Mouse (Mus musculus): ENCODE measurements around the gene Washc3.

The Washc3 gene

DNA sequence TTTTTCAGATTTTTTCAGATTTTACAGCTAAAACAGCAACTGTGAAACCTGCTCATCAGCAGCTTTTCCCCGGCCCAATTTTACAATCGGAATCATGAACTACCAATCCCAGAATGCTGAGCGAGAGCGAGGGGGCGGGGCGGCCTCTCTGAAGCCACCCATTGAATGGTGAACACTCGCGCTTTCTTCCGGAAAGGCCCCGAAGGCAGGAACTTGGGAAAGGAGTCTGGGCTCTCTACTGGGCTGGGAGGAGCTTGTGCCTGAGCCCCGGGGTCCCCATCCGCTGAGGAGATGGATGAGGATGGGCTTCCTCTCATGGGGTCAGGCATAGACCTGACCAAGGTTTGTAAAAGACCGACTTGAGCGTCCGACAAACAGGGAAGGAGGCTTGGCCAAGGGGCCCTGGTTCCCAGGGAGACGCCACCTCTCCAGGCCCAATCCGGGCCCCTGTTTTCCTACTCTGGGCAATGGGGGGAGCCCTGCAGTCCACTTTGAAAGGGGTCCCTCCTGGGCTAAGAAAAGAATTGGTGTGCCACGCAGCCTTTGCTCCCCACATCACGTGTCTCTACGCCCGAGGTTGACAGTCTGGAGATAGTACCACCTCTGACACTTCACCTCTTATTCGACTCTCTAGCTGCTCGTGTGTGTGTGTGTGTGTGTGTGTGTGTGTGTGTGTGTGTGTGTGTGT lies at the start of gene Washc3:
Gene Washc3 (plus strand): TSS at position 143 of the 688 bp plus-strand sequence.
- ATAC-seq (ENCODE audit: low TSS enrichment), result peak; percentile 100

DNA sequence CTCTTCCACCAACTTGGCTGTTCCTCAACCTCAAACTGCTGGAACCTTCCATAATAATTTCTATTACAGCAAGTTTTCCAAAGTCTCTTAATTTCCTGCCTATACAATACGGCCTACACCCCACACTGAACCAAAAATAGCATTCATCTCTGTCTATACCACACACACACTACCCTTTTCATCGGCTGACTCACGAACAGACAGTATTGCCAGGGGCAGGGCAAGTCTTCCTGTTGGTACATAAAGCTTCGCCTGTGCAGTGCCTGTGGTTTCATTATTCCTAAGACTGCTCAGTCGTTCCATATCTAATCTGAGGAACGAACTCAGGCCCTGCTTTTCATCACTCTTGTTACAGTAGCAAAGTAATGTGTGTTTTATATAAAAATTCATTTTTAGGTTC lies 49.2 kb upstream of the Washc3 start:
- ATAC-seq (ENCODE audit: low TSS enrichment), result peak; percentile 66

DNA sequence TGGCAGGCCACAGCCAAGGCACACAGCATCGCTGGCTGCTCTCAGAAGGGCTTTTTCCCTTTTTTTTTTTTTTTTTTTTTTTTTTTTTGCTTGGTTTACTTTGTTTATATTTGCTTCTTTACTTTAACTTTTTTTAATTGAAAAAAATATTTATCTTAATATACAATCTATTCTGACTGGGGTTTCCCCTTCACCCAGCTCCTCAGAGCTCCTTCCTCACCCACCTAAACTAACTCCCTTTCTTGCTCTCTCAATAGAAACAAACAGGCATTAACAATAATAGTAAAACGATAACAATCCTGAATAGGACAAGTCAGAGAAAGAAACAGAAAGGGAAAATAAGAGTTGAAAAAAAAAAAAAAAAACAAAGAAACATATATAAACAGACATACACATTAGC lies 38.8 kb upstream of the Washc3 start:
- ATAC-seq (ENCODE audit: low TSS enrichment), result no peak

DNA sequence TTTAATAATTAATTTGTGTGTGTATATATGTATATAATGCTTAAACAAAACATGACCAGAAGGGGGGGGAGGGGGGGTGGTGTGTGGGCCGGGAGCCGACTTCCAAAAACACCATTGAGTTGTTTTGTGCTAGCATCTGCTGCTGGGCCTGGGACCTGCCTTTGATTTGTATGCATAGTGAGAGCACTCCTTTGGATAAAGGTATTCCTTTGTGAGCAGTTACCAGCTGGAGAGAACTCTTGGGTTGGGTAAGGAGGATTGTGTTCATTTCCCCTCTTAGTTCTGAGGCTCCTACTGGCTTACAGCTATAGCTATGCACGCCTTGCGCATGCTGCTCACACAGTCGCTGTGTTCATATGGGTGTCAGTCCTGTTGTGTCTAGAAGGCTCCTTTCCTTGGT lies 38.2 kb upstream of the Washc3 start:
- no peak for ATAC-seq (ENCODE audit: low TSS enrichment)

DNA sequence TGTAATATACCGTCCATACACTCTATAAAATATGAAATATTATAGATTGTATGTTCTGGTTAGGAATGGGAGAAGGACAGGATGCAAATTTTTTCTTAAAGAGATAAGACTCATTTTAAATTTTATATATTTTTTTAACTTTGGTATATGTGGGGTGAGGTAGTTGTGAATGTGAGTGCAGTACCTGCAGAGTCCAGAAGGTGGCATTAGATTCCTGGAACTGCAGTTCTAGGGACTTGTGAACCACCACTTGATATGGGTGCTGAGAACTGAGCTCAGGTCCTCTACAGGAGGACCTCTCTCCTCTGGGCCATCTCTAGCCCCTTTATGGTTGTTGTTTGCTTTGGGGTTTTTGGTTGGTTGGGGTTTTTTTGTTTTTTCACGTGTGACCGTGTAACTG lies 34.7 kb upstream of the Washc3 start:
- no peak for ATAC-seq (ENCODE audit: low TSS enrichment)

DNA sequence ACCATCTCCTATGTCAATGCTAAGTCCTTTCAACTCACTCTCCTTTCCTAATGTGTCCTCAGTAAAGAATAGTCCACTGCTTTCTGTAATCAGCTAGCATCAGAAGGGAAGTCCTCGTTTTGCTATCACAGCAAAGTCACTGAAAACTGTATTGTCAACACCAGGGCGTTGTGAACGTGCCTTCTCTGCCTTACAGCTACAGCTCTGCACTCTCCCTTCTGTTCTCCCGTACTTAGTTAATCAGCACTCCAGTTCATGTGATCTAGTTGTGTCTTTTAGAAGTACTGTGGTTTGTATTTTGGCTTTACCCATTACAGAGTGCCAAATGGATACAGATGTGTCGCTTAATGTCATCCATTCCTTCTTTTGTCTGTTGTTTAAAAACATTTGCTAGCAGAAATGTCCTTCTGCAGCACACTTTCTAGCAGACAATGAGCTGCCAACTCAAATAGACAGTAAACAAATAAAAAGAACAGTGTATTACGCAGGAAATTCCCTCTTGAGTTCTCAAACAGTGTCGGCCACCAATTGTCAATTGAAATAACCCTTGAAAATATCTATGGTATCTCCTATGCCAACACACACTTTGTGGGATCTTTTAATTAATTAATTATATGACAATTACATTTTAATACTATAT lies 33.3 kb upstream of the Washc3 start:
- no peak for ATAC-seq (ENCODE audit: low TSS enrichment)

DNA sequence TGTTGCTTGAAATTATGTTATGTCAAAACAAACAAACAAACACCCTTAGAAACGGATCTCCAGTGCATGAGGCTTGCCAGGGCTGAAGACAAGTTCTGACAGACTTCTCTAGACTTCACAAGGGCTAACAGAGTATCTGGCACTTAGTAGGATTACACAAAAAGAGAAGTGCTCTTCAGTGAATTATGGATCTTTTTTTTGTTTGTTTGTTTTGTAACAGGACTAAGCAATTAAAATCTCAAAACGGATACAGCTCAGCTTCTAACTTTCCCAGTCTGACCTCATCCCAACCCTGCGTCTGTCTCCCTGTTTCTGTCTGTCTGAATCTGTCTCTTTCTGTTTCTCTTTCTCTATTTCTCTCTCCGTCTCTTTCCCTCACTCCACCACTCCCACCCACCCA lies 352 bp upstream of the Washc3 start:
- 0 out of 2 replicates have a peak, but pooled peaks have one; percentile 9 for ATAC-seq (ENCODE audit: low TSS enrichment)

DNA sequence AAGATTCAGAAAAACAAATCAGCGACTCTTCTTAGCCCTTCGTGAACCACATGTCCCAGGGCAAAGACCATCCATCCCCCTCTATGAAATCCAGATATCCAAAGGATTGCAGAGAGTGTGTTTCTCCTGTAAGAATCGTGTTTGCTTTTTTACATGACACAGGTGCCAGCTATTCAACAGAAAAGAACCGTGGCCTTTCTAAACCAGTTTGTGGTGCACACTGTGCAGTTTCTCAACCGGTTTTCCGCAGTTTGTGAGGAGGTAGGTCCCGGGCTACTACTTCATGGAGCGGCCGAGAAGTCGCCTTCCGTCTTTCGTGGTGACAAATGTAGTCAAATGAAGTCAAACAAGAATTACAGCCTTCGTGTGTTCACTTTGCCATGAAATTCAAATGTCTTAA lies 757 bp downstream of the Washc3 start:
- peak; percentile 4; the same call in 1 of the 2 replicates for ATAC-seq (ENCODE audit: low TSS enrichment)

DNA sequence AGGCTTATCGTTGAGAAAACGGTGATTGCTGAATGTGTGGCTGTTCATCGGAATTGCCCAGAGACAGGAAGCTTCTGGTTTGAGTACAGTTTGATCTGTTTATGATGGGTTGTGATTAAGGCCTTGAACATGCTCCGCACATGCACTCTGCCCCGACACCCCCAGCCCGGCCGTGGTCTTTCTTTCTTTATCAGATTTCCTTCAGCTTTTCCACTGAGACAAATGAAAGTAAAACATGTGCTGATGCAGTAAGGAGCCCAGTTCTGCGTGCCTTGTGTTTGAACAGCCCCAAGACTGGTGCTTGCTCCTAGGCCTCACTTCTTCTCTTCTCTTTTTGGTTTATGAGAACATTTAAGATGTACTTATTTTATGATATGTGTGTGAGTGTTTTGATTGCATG lies 1.7 kb downstream of the Washc3 start:
- ATAC-seq (ENCODE audit: low TSS enrichment), result no peak

DNA sequence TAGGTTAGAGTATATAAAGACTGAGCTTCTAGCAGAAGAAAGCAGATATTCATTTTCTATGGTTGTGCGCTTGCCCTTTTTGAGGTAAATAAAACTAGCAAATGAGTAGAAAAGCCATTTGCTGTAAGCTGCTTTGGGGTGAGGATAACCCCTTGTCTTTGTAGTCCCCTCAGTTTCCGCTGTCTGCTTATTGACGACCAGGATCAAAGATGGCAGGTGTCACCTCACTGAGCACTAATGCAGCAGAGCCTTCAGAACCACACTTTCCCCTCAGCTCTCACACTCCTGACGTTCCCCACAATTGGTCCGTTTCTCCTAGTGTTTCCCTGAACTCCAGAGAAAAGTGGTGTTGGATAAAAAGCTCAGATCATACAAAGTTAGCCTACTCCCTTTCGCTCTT lies 2.3 kb downstream of the Washc3 start:
- no peak for ATAC-seq (ENCODE audit: low TSS enrichment)

DNA sequence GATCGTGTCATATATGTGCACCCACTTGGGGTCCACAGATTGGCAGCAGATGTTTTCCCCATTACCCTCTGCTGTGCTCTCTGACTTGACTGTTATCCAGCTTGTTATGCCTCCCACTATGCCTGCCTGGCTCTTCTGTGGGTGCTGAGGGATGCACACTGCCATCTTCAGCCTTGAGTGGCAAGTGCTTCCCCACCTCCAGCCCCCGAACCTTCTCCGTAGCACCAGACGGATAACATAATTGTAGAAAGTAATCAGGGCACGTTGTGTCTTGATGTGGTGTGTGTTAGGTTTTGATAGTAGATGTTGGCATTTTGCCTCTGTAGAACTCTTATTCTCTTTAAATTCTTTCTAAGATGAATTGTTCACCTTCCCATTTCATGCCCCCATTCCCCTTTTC lies 11.8 kb downstream of the Washc3 start:
- ATAC-seq (ENCODE audit: low TSS enrichment), result no peak

DNA sequence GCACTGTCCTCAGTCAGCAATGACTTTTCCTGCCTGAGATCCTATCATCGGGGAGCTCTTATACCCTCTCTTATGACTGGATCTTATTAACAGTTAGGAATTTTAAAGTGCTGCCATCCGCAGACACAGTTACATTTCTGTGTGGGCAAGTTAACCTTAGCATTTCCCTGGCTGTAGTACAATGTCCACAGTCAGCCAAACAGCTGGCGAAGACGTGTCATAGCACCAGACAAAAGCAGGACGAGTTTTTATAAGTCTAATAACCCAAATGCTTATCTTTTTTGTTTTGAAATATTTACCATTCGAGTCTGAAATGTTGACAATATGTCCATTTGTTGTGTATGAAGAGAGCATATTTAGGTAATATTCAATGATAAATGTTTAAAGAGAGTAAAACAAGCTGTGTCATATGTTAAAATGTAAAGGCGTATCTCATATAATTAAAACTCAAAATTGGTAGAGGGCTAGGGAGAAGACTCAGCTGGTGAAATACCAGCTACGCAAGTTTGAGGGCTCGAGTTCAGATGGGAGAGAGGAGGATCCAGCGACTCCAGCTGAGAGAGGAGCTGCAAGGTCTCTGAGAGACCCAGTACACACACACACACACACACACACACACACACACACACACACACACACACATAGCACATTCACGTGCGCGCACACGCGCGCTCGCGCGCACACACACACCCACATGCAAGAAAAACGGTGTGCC lies 14.1 kb downstream of the Washc3 start:
- ATAC-seq (ENCODE audit: low TSS enrichment), result no peak

DNA sequence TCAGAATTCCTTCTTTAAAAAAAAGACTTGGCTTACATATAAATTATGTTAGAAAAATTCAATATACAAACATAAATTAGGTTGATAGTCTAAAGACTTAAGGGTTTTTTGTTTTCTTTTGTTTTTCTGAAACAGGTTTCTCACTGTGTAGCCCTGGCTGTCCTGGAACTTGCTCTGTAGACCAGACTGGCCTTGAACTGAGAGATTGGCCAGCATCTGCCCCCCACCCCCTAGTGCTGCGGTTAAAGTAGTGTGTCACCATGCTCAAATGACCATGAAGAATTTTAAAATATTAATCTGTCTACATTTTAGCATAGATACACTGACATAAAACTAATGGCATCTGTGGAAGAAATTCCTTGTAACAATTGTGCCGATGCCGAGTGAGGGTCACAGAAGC lies 17.3 kb downstream of the Washc3 start:
- ATAC-seq (ENCODE audit: low TSS enrichment), result no peak

DNA sequence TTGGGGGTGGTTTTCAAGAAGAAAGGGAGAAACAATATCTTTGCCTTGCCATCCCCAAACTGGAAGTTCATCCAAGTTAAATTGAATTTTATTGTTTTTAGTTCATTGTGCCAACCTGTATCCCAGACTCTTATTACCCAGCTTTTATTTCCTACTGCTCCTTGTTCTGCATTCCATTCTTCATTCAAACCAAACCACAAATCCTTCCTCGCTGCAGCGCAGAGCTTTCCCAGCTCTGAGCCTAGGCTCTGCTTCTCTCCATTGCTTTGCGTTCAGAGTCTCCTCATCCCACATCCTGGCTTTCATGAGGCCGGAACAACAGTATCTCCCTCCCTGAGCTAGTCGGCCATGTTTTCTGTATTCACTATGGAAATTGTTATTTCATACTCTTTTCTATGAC lies 20.8 kb downstream of the Washc3 start:
- no peak for ATAC-seq (ENCODE audit: low TSS enrichment)

DNA sequence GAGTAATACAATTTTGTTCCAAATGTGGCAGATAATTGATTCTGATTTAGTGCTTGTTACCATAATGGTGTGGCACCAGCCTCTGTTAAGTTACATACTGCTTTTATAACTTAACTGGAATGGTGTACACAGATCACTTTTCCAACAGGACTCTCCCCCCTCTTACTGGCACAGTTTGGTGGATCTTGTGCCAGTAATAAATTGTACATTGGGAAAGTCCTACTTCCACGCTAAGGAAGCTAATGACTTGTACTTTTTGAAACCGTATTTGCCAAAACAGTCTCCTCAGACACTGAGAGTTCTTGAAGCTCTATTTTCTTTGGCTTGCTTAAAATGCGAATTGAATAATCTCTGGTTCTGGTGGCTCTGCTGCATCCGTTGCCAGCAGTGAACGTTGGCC lies 24.5 kb downstream of the Washc3 start:
- ATAC-seq (ENCODE audit: low TSS enrichment), result no peak

DNA sequence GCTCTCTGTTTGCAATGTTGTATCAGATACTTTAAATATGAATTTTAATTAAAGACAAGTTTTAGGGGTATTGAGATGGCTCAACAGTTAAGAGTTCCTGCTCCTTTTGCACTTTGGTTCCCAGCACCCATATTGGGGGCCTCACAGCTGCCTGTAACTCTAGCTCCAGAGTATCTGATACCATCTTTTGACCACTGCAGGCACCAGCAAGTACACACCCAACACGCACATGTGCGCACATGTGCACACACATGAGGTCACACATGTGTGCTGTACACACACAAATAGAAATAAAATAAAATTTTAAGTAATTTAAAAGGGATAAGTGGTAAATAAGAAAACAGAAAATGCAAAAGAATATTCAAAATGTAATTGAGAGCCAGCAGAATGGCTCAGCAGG lies 27.1 kb downstream of the Washc3 start:
- ATAC-seq (ENCODE audit: low TSS enrichment), result no peak

DNA sequence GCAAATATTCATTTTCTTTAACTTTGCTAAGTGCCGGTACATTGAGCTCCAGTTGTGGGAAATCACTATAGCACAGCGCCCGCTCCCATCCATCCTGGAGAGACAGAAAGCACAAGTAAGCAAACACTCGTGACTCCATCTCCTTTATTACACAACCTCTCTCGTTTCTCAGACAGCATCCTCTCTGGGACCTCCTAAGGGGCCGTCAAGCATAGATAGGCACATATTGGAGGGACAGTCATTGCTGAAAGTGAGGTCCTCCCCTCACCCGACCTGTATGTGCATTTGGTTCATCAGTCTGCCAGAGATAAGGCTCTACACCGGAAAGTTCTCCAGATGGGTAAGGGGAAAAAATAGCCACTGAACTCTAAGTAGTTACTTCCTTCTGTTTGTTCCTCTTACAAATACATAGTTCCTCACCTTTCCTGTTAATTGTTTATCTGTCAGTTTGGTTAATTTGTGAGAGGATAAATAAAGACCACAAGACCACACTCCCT lies 27.7 kb downstream of the Washc3 start:
- no peak for ATAC-seq (ENCODE audit: low TSS enrichment)

DNA sequence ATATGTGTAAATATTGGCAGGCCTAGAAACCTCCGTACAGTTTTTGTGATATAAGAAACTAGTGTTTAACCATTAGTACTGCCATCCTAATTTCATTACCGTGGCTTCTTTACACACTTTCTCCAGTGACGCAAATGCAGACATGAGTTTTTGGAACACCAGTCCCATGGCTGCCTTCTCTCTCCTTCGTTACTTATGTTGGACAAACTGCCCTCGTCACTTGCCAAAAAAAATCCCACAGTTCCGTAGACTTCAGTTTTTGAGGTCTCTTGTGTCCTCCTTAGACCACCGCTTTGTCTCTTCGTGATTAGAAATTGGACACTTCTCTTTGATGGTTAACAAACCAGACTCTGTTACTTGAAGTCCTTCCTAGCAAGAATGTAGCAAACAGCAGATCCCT lies 30.8 kb downstream of the Washc3 start:
- ATAC-seq (ENCODE audit: low TSS enrichment), result no peak

DNA sequence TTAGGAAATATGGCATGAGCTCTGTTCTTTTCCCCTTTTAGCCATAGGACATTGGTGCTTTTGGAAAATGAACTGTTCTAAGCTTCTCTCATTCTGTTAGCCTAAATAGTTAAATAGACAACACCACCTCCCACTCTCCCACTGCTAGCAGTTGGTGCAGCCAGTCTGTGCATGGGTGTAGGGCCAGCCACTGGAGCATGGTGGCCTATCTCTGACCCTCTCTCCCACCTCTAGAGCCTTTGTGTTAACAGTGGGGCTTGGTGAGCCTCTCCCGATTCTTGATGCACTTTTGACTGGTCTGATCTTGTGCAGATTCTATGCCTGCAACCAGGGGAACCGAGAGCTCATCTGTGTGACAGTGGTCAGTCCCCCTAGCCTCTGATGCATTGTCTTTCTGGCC lies 31.9 kb downstream of the Washc3 start:
- no peak for ATAC-seq (ENCODE audit: low TSS enrichment)

DNA sequence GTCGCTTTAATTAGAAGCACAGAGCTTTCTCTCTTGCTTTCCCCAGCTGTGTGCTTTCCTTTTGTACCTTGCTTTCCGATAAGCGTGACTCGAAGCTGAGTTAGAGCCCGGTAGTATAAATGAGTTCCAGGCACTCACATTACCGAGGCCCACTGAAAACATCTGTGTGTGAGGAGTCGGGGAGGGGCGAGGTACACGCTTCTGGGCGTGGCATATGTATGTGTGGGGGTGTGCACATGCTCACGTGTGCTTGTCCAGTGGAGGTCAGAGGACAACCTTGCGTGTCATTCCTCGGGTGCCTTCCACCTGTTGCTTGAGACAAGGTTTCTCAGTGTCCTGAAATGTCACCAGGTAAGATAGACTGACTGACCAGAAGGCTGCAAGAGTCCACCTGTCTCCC lies 43.8 kb downstream of the Washc3 start:
- ATAC-seq (ENCODE audit: low TSS enrichment), result no peak

DNA sequence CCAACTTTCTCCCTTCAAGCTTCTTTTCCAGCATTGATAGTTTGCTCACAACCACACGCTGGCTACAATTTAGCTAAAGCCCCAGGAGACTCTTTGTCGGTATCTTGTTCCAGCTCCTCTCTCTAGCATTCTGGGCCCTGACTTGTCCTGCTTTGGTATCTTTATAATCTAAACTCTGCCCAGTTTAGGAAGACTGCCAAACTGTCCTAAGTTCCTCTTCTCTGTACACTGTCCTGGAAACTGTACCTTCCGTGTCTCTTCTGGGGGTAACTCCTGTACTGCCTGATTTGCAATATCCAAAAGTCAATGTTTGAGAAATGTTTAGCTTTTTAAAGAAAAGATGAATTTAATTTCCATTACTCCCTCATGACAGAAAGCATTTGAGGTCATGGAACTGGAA lies 49.4 kb downstream of the Washc3 start:
- ATAC-seq (ENCODE audit: low TSS enrichment), result no peak

DNA sequence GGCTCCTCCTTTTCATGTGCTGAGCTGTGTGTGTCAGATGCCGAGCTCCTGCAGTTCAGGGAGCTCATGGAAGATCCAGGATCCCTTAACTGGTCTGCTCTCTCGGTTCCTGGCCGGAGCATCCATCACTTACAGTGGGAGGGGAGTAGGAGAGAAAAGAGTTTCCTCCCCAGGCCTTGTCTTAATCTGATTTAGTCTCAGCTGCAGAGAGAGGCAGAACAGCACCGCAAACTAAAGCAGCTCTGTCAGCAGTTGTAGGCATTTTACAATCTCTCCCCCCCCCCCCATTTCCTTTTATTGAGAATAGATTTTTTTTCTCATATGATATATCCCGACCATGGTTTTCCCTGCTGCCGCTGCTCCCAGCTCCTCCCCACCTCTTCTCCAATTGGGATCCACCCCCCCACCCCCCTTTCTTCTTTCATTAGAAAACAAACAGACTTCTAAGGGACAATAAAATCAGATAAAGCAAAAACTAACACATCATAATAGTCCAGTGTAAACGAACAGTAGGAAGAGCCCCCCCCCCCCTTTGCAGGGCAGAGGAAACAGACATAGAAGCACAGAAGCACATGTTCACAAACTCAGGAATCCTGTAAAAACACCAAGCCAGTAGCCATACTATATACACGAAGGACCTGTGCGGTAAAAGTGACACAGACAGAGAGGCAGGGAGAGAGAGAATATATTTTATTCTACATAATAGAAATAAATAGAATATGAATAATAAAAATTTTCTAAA lies 51.4 kb downstream of the Washc3 start:
- no peak for ATAC-seq (ENCODE audit: low TSS enrichment)

All from frontal cortex, adult (tissue).